Mouse (Mus musculus) erythroblast, embryonic 14.5 days (primary cell): ENCODE results near the gene Syne1. TPM values are rescaled to one million over a fixed set of nuclear protein-coding genes. Genes with fewer than 3 reads are reported as not detected.

Experiments used
- H3K27me3 ChIP-seq: 2 replicates; pipeline ENCODE4 v1.6.1; 2012; ENCODE audit warnings: inconsistent platforms; ENCODE audit not compliant: control insufficient read depth
- H3K36me3 ChIP-seq: 2 replicates; pipeline ENCODE4 v1.6.1; 2012; ENCODE audit warnings: mild to moderate bottlenecking, inconsistent platforms; ENCODE audit not compliant: control insufficient read depth
- H3K4me1 ChIP-seq: 2 replicates; pipeline ENCODE4 v1.6.1; 2012; ENCODE audit warnings: inconsistent platforms; ENCODE audit not compliant: control insufficient read depth
- H3K4me3 ChIP-seq: replicated peaks from 2 replicates; pipeline ENCODE3; 2012; ENCODE audit warnings: moderate library complexity, mild to moderate bottlenecking, inconsistent platforms
- H3K9me3 ChIP-seq: 2 replicates; pipeline ENCODE4 v1.6.1; 2012; ENCODE audit warnings: low read length, inconsistent platforms, mixed read lengths; ENCODE audit not compliant: control insufficient read depth
- GATA1 ChIP-seq: IDR thresholded peaks from 2 replicates; pipeline ENCODE4 v1.6.1; 2012; ENCODE audit warnings: low read length, inconsistent platforms, mixed read lengths
- TAL1 ChIP-seq: IDR thresholded peaks from 3 replicates; pipeline ENCODE4 v1.6.1; 2012; ENCODE audit warnings: low read length, inconsistent platforms, mixed read lengths
- polyA plus RNA-seq: library from polyadenylated mRNA; stranded (reverse); fragments of >175 nt; gene quantifications from 2 replicates; pipeline ENCODE4 v1.2.3, GENCODE M21; 2012

Gene Syne1
- polyA plus RNA-seq, 1 experiment, result 0.19 TPM

- Histone ChIP-seq H3K9me3 (no peaks in the 10 kb centered on the region), H3K27me3 (no peaks in the 10 kb centered on the region), H3K36me3 (no peaks in the 10 kb centered on the region), H3K4me1 (no peaks in the 10 kb centered on the region), H3K4me3 (no peak overlapping the region)
- TF ChIP-seq TAL1 (no peak), GATA1 (no peak)
Measured at GRCm38 (mm10) chr10:5346911-5347310, 204.4 kb downstream of the Syne1 start.

- no peaks in the 10 kb centered on the region for H3K4me1 ChIP-seq
- no peaks in the 10 kb centered on the region for H3K9me3 ChIP-seq
- H3K36me3 ChIP-seq, result no peaks in the 10 kb centered on the region
- no peak overlapping the region for H3K4me3 ChIP-seq
- TF ChIP-seq GATA1, result no peak
- no peak for TF ChIP-seq TAL1
- no peaks in the 10 kb centered on the region for H3K27me3 ChIP-seq
Measured at GRCm38 (mm10) chr10:5343211-5343610, 208.1 kb downstream of the Syne1 start.

GRCm38 (mm10) chr10:5336394-5336793 is 214.9 kb downstream of the Syne1 start:
- Histone ChIP-seq H3K4me1 (no peaks in the 10 kb centered on the region), H3K36me3 (no peaks in the 10 kb centered on the region), H3K9me3 (no peaks in the 10 kb centered on the region), H3K27me3 (no peaks in the 10 kb centered on the region), H3K4me3 (no peak overlapping the region)
- TF ChIP-seq GATA1 (no peak), TAL1 (no peak)

- no peaks in the 10 kb centered on the region for H3K9me3 ChIP-seq
Measured at GRCm38 (mm10) chr10:5332801-5333200, 218.5 kb downstream of the Syne1 start.

GRCm38 (mm10) chr10:5326716-5327115 is 224.6 kb downstream of the Syne1 start:
- H3K27me3 ChIP-seq, result no peaks in the 10 kb centered on the region

More at GRCm38 (mm10) chr10:5332801-5333200, 218.5 kb downstream of the Syne1 start:
- Histone ChIP-seq H3K4me3 (no peak overlapping the region), H3K27me3 (no peaks in the 10 kb centered on the region), H3K4me1 (no peaks in the 10 kb centered on the region), H3K36me3 (no peaks in the 10 kb centered on the region)
- TF ChIP-seq GATA1, result no peak
- no peak for TF ChIP-seq TAL1

GRCm38 (mm10) chr10:5323741-5324395 is 227.4 kb downstream of the Syne1 start:
- no peaks in the 10 kb centered on the region for H3K27me3 ChIP-seq
- no peaks in the 10 kb centered on the region for H3K36me3 ChIP-seq
- TF ChIP-seq TAL1, result no peak
- TF ChIP-seq GATA1, result no peak
- no peaks in the 10 kb centered on the region for H3K4me1 ChIP-seq
- no peaks in the 10 kb centered on the region for H3K9me3 ChIP-seq
- H3K4me3 ChIP-seq, result no peak overlapping the region

More at GRCm38 (mm10) chr10:5326716-5327115, 224.6 kb downstream of the Syne1 start:
- Histone ChIP-seq H3K9me3 (no peaks in the 10 kb centered on the region), H3K36me3 (no peaks in the 10 kb centered on the region), H3K4me1 (no peaks in the 10 kb centered on the region), H3K4me3 (no peak overlapping the region)
- TF ChIP-seq TAL1, result no peak
- no peak for TF ChIP-seq GATA1

- Histone ChIP-seq H3K27me3 (no peaks in the 10 kb centered on the region), H3K4me3 (no peak overlapping the region), H3K36me3 (no peaks in the 10 kb centered on the region), H3K9me3 (no peaks in the 10 kb centered on the region), H3K4me1 (no peaks in the 10 kb centered on the region)
- no peak for TF ChIP-seq TAL1
- TF ChIP-seq GATA1, result no peak
Measured at GRCm38 (mm10) chr10:5322562-5322961, 228.7 kb downstream of the Syne1 start.

GRCm38 (mm10) chr10:5317602-5318001 is 233.7 kb downstream of the Syne1 start:
- no peaks in the 10 kb centered on the region for H3K4me1 ChIP-seq
- H3K36me3 ChIP-seq, result no peaks in the 10 kb centered on the region
- TF ChIP-seq TAL1 (no peak), GATA1 (no peak)

GRCm38 (mm10) chr10:5312437-5312836 is 238.8 kb downstream of the Syne1 start:
- Histone ChIP-seq H3K27me3 (no peaks in the 10 kb centered on the region), H3K9me3 (no peaks in the 10 kb centered on the region), H3K4me1 (no peaks in the 10 kb centered on the region), H3K36me3 (no peaks in the 10 kb centered on the region), H3K4me3 (no peak overlapping the region)
- TF ChIP-seq GATA1 (no peak), TAL1 (no peak)

More at GRCm38 (mm10) chr10:5317602-5318001, 233.7 kb downstream of the Syne1 start:
- Histone ChIP-seq H3K4me3 (no peak overlapping the region), H3K9me3 (no peaks in the 10 kb centered on the region), H3K27me3 (no peaks in the 10 kb centered on the region)
